In genomic region chr14:46462967-46463366, GRCm38 (mm10) we compare ENCODE assay signal across 20 mouse cellular contexts.
A peak's percentile ranks its signal among the peaks of the same experiment; 100 is the strongest.
DNase-seq lines count a peak whose midpoint lies in the region; ATAC-seq lines count a peak whose summit lies in the region.
"Had no signal": no experiment of that assay in that cellular context is flagged by ENCODE, and none has a peak within 500 bp of the region (broad histone marks: within the 10 kb centered on the region; RNA-seq: fewer than 3 reads in every experiment).

No protein-coding gene starts in this region.

- no peaks in the 10 kb centered on the region for H3K9me3 ChIP-seq in embryonic facial prominence, embryonic 11.5 days (replicated peaks; ENCODE audit: control insufficient read depth, low read length)
- H3K9me3 ChIP-seq in embryonic facial prominence, embryonic 10.5 days: no peaks in the 10 kb centered on the region
- no peaks in the 10 kb centered on the region for H3K9me3 ChIP-seq in midbrain, embryonic 11.5 days (ENCODE audit: control insufficient read depth, low read length)
- H3K9me3 ChIP-seq in midbrain, embryonic 16.5 days (replicated peaks; ENCODE audit: control insufficient read depth, low read length, poor library complexity, severe bottlenecking): no peaks in the 10 kb centered on the region
- H3K9me3 ChIP-seq: embryonic facial prominence, embryonic 12.5 days; forebrain, embryonic 15.5 days; heart, embryonic 10.5 days; hindbrain, embryonic 13.5 days had no signal

- no peaks in the 10 kb centered on the region for H3K4me1 ChIP-seq in embryonic facial prominence, embryonic 11.5 days (ENCODE audit: control insufficient read depth, insufficient read depth, low read length)
- H3K4me1 ChIP-seq in embryonic facial prominence, embryonic 10.5 days: no peaks in the 10 kb centered on the region
- H3K4me1 ChIP-seq in midbrain, embryonic 11.5 days (ENCODE audit: control insufficient read depth, insufficient read depth, low read length): no peaks in the 10 kb centered on the region
- H3K4me1 ChIP-seq in midbrain, embryonic 16.5 days (ENCODE audit: control insufficient read depth, insufficient read depth, low read length): no peaks in the 10 kb centered on the region
- H3K4me1 ChIP-seq: forebrain, embryonic 15.5 days; heart, embryonic 10.5 days; hindbrain, embryonic 13.5 days had no signal

- peak; percentile 17 for DNase-seq in embryonic facial prominence, embryonic 11.5 days (ENCODE audit: low spot score)
- DNase-seq in embryonic facial prominence, embryonic 10.5 days (ENCODE audit: low spot score): no peak
- peak; percentile 19 for DNase-seq in heart, adult 11 months
- DNase-seq in heart, postnatal 4 days: no peak
- DNase-seq in midbrain, embryonic 11.5 days (ENCODE audit: low spot score, missing footprints): peak; percentile 59
- DNase-seq in lung, postnatal 4 days: peak; percentile 13 to 39
- DNase-seq in thymus, postnatal 4 days: no peak
- DNase-seq: adrenal gland, postnatal 10 days; cerebellum, adult 11-12 months; cerebellum, adult 9-10 months; cerebellum, postnatal 25 days; gastrocnemius, postnatal 14 days; heart, adult 18-20 months; heart, postnatal 10 days had no signal

- no peaks in the 10 kb centered on the region for H3K36me3 ChIP-seq in embryonic facial prominence, embryonic 11.5 days (replicated peaks; ENCODE audit: control insufficient read depth, insufficient read depth, low read depth, low read length)
- no peaks in the 10 kb centered on the region for H3K36me3 ChIP-seq in embryonic facial prominence, embryonic 10.5 days (replicated peaks)
- no peaks in the 10 kb centered on the region for H3K36me3 ChIP-seq in midbrain, embryonic 11.5 days (ENCODE audit: control insufficient read depth, insufficient read depth, low read length)
- no peaks in the 10 kb centered on the region for H3K36me3 ChIP-seq in midbrain, embryonic 16.5 days (ENCODE audit: control insufficient read depth, insufficient read depth, low read length)
- H3K36me3 ChIP-seq: embryonic facial prominence, embryonic 12.5 days; forebrain, embryonic 15.5 days; heart, embryonic 10.5 days; hindbrain, embryonic 13.5 days had no signal

- H3K27ac ChIP-seq in embryonic facial prominence, embryonic 11.5 days (replicated peaks; ENCODE audit: low read depth, low read length): no peak overlapping the region
- no peak overlapping the region for H3K27ac ChIP-seq in embryonic facial prominence, embryonic 10.5 days (replicated peaks)
- H3K27ac ChIP-seq in midbrain, embryonic 11.5 days (ENCODE audit: low read depth, low read length): no peak overlapping the region
- H3K27ac ChIP-seq in midbrain, embryonic 16.5 days (ENCODE audit: low read length): no peak overlapping the region
- H3K27ac ChIP-seq: embryonic facial prominence, embryonic 12.5 days; forebrain, embryonic 15.5 days; heart, embryonic 10.5 days; hindbrain, embryonic 13.5 days; hindbrain, postnatal 0 days had no signal

- no peak overlapping the region for H3K4me2 ChIP-seq in embryonic facial prominence, embryonic 11.5 days (ENCODE audit: low read depth, low read length)
- H3K4me2 ChIP-seq in midbrain, embryonic 11.5 days: no peak overlapping the region
- no peak overlapping the region for H3K4me2 ChIP-seq in midbrain, embryonic 16.5 days (ENCODE audit: low read length)
- H3K4me2 ChIP-seq: embryonic facial prominence, embryonic 12.5 days; forebrain, embryonic 15.5 days; hindbrain, embryonic 13.5 days had no signal

- H3K9ac ChIP-seq in embryonic facial prominence, embryonic 11.5 days (replicated peaks; ENCODE audit: low read length): no peak overlapping the region
- H3K9ac ChIP-seq in midbrain, embryonic 11.5 days (ENCODE audit: low read length): no peak overlapping the region
- H3K9ac ChIP-seq in midbrain, embryonic 16.5 days (ENCODE audit: low read depth, low read length): no peak overlapping the region
- H3K9ac ChIP-seq: embryonic facial prominence, embryonic 12.5 days; forebrain, embryonic 15.5 days; hindbrain, embryonic 13.5 days had no signal

- no peaks in the 10 kb centered on the region for H3K27me3 ChIP-seq in embryonic facial prominence, embryonic 11.5 days (ENCODE audit: control insufficient read depth, insufficient read depth, low read length)
- H3K27me3 ChIP-seq in embryonic facial prominence, embryonic 10.5 days (replicated peaks; ENCODE audit: low read depth, poor library complexity, severe bottlenecking): no peaks in the 10 kb centered on the region
- H3K27me3 ChIP-seq in midbrain, embryonic 11.5 days (ENCODE audit: control insufficient read depth, insufficient read depth, low read length): no peaks in the 10 kb centered on the region
- H3K27me3 ChIP-seq in midbrain, embryonic 16.5 days (ENCODE audit: control insufficient read depth, insufficient read depth, low read depth, low read length): no peaks in the 10 kb centered on the region
- H3K27me3 ChIP-seq: embryonic facial prominence, embryonic 12.5 days; forebrain, embryonic 15.5 days; hindbrain, embryonic 13.5 days had no signal

- H3K4me3 ChIP-seq in embryonic facial prominence, embryonic 11.5 days (ENCODE audit: low read depth, low read length): no peak overlapping the region
- no peak overlapping the region for H3K4me3 ChIP-seq in embryonic facial prominence, embryonic 10.5 days
- no peak overlapping the region for H3K4me3 ChIP-seq in midbrain, embryonic 11.5 days (ENCODE audit: low read depth, low read length)
- H3K4me3 ChIP-seq in midbrain, embryonic 16.5 days (ENCODE audit: low read depth, low read length): no peak overlapping the region
- H3K4me3 ChIP-seq: embryonic facial prominence, embryonic 12.5 days; forebrain, embryonic 15.5 days; heart, embryonic 10.5 days; hindbrain, embryonic 13.5 days had no signal

- ATAC-seq in embryonic facial prominence, embryonic 11.5 days (replicated peaks; ENCODE audit: insufficient number of reproducible peaks, low FRiP score, low TSS enrichment, low read depth): no peak
- ATAC-seq in midbrain, embryonic 11.5 days (ENCODE audit: low FRiP score): no peak
- ATAC-seq in midbrain, embryonic 16.5 days: no peak
- ATAC-seq: forebrain, embryonic 15.5 days; hindbrain, postnatal 0 days had no signal

Comparison
In these comparisons a context has a peak if more than half of its experiments do, and no peak if none do; other contexts are left out.
1. DNase-seq: peak in embryonic facial prominence, embryonic 11.5 days (single experiment), heart, adult 11 months (single experiment), midbrain, embryonic 11.5 days (single experiment) and lung, postnatal 4 days (2 of 2); none in embryonic facial prominence, embryonic 10.5 days (single experiment), heart, postnatal 4 days (single experiment) and thymus, postnatal 4 days (single experiment).